Mouse (Mus musculus): ENCODE data around the gene Matn4.

DNA sequence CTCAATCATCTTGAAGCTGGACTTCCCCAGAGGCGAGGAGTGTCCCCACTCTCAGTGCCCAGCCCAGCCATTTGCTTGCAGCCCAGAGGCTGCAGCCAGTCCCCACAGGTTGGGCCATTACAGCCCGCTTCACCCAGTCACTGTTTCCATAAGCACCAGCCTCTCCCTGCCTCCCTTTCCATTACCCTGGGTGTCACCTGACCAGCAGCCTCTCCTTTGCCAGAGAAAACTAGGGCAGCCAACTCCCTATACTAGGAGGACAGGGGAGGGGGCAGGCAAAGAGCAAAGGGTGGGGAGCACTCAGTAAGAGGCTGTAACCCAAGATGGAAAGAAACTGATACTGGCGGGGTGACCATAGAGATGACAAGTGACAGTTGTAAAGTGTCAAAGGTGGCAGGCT is 32.0 kb upstream of the Matn4 start:
- no peak for TF ChIP-seq CTCF (conservative IDR thresholded peaks at IDR 0.05; ENCODE audit: insufficient read depth, insufficient read length, low read depth, low read length)
- no peak for TF ChIP-seq POLR2A (IDR thresholded peaks at IDR 0.05; ENCODE audit: low read depth, low read length)

Data from kidney, adult 2 months (tissue).